Mouse (Mus musculus) adrenal gland, adult (tissue): Measurements from ENCODE around the gene Bag2.
A peak's percentile ranks its signal among the peaks of the same experiment; 100 is the strongest.

Experiments
- DNase-seq, 2 experiments: peaks; one replicate each; pipeline ENCODE4 v3.0.0; 2022 to 2023; ENCODE audit warnings: low spot score in 1 of 2; ENCODE audit not compliant: inconsistent age in 2 of 2

Bag2 gene

DNA sequence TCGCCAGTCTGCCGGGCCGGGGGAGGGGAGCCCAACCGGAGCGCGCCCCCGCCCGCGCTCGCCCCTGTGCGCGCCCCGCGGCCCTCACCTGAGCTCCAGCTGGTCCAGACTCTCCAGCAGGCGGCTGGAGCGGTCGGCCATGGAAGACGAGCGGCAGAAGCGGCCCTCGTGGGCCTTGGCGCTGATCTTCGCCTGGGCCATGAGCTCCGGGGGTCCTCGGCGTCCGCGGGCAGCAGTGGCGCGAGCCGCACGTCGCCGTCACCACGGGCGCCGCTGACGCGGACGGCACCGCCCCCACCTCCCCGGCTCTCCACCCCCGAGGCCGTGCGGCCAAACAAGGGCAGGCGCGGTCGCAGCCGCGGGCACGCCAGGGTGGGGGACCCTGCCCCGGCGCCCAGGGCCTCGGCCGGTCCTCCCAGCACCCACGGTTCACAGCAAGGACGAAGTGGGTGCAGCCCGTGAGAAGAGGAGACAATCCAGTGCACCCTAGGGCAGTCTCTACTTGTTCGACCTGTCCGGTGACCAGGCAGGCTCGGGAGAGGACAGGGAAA is at the start of gene Bag2:
Gene Bag2 (minus strand): TSS at position 305 of the 551 bp plus-strand sequence.
- DNase-seq, result peak; percentile 81 to 91

DNA sequence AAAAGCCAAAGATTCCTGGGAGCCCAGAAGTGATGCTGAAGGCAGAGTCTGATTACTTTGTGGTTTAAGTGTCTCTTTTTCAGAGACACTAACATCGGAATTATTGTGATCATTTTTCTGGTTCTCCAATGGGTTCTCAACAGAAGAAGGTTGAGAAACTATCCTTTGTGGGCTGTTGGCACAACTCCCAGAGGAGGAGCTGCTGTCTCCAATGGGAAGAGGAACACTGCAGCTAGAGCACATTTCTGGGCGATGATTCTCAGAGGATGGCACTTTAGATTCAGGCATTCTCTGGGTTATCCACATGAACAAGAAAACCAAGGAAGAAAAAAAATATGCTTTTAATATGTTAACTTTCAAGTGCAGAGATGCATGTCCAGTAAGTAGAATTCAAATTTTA is 45.7 kb upstream of the Bag2 start:
- no peak for DNase-seq

DNA sequence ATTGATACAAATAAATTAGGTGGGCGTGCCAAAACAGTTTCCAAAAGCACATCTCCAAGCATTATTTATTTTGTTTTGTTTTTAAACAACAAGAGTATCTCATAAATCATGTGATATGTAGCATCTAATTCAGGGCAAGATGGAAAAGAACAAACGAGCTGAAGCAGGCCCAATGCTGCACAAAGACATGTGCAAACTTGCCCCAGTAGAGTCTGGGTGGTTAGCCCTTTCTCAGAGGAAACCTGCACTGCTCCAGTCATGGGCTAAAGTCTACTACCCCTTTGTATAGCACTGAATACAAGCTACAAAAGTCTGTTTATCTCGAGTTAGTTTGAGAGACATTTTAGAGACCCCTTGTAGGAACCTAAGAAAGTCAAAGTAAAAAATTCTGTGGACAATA is 42.0 kb upstream of the Bag2 start:
- no peak for DNase-seq

DNA sequence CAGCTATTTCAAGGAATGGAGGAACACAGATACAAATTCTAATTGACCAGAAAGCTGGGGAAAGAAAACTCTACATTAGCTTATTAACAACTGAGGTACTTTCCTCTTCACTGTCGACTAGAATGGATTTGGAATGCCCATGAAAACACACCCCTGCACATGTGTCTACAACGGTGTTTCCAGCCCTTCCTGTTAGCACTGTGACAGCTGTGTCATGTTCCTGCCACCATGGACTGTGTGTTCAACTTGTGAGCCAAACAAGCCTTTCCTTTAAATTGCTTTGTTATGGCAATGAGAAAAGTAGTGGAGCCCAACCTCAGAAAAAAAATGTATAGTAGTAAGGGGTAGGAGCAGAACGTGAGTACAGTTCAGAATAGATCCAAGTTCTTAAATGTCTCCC is 30.9 kb upstream of the Bag2 start:
- DNase-seq, result no peak

DNA sequence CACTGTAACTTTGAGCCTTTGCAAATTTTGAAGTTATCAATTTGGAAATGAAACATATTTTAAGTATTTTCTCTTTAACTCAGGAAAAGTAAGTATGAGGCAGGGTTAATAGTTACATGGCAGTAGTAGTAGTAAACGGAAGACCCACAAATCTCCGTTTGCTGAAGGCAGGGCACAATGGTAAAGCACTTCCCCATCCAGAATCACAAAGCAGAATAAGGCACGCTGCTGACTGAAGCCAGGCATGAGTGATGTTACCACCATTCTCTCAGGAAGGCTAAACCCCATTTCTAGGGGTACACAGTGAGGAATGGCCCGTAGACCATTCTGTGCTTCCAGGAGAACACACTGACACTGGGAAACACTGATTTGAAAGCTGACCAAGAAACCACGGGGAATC is 30.5 kb upstream of the Bag2 start:
- DNase-seq, result no peak

DNA sequence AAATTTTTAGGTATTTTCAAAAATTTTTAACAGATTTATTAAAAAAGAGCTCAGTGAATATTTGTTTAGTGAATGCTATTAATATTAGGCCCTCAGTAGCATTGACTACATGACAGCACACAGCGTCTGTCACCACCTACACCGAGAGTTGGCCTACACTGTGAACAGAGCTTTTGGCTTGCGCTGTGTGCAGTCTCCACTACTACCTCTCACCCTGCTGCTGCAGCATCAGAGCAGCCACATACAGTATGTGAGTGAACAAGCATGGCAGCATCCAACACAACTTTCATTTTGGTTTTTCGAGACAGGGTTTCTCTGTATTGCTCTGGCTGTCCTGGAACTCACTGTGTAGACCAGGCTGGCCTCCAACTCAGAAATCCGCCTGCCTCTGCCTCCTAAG is 27.0 kb upstream of the Bag2 start:
- DNase-seq, result no peak

DNA sequence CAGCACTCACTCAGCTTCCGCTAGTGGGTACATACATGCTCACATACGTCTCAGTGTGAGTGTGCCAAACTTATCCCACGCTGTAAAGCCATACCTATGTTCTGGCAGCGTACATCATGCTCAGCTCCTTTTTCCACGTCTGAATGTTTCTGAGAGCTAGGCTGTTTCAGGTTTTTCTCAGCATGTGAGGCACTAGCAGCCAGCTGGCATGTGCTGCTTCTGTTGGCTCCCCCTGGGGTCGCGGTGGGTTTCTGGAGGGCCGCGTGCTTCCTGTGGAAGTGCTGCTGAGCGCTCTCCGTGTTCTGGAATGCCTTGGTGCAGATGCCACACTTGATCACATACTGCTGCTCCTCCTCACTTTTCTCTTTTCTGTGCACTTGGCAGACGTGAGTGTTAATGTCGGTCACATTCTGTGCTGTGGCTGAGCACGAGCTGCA is 18.6 kb upstream of the Bag2 start:
- no peak for DNase-seq

DNA sequence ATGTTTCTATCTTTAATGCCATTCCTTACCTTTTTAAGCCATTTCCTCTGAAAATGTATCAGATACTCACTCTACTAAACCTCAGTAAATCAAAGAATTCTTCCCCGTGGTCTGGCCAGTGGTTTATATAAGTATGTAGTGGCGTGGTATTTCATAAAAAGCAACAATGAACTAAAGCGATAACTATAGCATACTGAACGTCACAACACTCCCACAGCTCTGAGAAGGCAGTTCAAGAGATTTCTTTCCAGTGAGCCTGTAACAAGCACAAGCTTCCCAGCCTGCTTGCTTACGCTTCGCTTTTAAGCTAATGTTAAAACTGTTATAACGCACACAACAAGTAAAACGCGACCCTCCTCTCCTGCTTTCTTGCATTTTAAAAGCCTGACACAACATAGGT is 14.5 kb upstream of the Bag2 start:
- DNase-seq, result no peak

DNA sequence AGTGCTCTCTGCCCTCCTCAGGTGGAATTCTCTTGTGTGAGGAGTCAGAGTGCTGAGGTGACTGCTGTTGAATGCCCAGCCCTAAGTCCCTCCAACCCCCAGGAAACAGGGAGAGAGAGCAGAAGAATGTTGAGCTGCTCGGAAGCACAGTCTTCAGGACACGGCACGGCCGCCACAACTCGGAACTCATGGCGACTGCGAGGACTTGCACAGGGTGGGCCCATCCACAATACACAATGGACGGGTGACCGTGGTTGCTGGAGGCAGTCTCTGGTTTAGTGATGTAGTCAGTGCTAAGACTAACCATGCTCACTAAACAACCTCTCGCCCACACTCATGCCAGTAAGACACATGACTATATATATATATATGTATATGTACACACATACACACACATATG is 14.0 kb upstream of the Bag2 start:
- DNase-seq, result no peak

DNA sequence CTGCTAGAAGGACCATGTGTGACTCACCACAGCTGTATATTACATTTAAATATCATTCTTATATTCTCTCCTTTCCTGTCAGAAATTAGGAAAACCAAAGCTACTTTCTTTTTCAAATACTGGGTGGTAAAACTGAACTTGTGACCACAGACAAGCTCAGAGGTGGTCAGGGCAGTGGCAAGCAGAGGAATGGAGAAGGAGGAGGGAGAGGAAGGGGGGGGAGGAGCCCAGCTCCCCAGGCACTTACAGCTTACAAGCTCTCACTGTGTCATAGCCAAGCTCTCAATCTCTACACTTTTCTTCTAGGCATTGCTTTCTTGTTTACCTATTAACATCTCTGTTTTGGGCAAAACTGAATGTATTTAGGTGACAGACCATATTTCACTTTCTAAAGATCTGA is 11.2 kb upstream of the Bag2 start:
- no peak for DNase-seq

DNA sequence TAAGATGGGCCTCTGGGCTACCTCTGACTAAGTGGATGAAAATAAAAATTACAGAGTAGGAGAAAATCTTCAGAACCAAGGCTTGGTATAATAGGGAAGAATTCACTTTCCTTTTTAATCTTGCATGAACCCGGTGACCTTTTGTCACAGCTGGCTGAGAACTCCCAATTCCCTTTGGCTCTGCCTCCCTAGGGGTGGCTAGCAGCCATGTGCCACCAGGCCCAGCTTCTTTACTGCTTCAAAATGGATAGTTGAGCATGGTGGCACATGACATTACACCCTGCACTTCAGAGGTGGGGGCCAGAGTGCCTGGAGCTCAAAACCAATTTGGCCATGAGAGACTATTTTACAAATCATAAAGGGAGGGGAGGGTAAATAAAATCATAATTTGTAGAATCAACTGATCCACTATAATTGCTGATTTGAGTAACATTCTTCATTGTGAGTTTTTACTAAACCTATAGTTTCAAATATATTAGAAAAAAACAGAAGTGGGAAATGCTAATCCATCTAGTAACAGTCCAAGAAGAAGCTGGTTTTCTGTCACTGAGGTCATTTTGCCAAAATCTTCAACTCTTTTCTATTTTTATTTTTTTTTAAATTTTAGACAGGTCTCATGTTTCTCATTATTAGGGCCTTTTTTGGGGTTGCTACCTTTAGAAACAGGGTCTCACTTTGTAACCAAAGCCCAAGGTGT is 10.6 kb upstream of the Bag2 start:
- DNase-seq, result no peak

DNA sequence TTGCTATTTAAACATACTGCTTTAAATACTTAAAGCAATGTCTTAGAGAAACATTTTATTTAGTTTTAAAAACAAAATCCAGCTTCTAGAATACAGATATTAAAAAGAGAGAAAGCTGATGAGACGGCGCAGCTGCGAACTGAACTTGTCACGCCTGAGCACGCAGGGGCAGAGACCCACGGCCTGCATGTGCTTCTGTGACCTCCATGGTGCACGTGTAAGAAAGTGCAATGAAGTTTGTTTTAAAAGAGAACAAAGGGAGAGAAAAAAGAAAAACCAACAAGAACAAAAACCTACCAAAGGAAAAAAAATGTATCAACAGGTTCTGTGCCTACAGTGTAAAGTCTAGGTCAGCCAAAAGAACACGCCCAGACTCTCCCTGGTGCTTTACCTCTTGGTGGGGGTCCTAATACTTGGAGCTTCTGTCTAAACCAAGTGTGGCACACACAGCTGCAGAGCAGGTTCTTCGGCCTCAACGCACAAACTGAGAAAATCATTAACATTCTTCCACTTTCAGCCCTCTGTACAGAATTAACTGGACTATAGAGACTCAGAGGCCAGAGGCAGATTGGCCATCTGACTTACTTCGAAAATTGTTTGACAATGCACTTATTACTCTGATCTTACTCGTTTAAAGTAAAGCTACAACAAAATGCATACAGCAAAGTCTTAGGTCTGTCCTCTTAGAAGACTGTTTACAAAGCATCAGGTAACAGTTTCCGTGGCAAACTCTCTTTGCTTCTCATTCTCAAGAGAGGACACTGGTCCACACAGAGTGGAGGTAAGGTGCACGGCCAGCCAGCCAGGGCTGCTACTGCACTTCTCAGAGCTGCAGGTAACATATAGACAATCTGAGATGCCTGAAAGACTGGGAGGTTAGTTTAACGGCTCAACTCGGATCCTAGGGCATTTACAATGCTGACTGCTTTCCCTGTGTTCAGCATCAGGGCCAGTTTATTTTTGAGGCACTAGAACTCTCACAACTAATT is 9.2 kb upstream of the Bag2 start:
- no peak for DNase-seq

DNA sequence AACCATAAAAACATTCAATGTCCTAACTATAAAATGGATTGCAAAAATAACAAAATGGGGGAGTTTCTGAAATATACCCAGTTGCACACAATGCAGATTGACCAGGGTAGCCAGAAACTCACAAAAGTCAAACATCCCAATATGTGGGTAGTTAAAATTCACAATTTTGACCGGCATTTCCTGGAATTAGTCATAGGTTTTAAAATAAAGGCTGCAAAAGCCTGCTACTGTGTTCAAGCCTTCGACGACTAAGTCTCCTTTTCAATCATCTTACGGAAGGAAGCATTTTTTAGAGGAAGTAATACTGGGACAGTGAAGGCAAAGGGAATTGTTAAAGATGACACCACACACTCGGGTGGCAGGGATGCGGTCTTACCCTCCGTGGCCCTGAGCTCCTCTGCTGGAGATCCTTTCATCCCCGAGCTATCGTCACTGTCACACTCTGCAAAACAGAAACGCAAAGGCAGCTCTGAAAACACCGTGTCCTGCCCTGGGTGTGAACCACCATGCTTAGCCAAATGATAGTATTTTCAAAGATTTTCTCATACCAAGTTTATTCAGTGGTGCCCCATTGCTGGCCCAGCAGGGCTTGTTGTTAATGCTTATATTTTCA is 8.0 kb upstream of the Bag2 start:
- DNase-seq, result no peak

DNA sequence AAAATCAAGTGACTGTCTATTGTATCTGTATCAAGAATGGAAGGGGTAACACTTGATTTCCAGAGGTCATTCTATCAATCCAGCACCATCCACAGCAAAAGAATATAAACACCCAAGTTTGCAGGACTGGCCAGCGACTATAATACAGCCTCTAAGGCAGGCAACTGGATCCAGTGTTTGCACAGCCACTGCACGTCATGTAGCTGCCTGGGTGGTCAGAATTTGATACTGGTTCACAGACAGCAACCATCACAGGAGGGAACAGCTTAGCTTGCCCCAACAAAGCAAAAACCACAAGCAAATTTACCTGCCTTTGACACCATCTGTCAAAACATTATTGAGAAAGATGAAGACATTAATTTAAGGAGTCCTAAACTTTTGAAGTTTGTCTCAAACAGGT is 6.2 kb upstream of the Bag2 start:
- no peak for DNase-seq

DNA sequence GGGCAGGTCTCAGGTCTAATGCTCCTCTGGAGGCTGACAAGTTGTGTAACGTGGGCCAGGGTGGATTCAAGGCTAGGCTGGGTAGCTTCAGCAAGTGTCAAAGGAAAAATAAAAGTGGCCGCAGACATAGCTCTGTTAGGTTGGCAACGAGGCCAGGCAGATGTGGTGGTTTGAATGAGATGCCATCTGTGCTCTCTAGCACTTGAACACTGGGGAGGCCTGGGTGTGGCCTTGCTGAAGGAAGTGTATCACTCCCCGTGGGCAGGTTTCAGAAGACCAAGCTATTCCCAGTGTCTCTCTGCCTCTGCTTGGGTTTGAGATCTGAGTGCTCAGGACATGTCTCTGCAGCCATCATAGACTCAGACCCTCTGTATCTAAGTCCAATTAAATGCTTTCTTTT is 893 bp upstream of the Bag2 start:
- DNase-seq, result peak in 1 of 2 experiments; percentile 36

DNA sequence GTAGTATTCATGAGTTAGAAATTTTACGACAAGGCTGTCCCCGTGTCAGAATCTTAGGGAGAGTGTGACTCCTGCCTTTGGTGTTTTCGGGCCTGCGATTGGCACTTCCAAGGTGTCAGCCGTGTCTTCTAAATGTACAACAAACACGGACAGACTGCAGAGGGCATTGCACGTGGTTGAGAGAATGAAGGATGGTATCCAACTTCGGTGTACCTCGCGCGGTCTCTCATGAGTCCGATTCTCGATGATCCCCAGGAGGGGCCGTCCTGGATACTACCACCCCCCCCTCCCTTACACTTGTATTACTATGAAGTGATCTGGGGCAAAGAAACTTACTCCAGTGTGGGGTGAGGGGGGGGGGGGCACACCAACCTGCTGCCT is 572 bp downstream of the Bag2 start:
- DNase-seq, result peak in 1 of 2 experiments; percentile 72

DNA sequence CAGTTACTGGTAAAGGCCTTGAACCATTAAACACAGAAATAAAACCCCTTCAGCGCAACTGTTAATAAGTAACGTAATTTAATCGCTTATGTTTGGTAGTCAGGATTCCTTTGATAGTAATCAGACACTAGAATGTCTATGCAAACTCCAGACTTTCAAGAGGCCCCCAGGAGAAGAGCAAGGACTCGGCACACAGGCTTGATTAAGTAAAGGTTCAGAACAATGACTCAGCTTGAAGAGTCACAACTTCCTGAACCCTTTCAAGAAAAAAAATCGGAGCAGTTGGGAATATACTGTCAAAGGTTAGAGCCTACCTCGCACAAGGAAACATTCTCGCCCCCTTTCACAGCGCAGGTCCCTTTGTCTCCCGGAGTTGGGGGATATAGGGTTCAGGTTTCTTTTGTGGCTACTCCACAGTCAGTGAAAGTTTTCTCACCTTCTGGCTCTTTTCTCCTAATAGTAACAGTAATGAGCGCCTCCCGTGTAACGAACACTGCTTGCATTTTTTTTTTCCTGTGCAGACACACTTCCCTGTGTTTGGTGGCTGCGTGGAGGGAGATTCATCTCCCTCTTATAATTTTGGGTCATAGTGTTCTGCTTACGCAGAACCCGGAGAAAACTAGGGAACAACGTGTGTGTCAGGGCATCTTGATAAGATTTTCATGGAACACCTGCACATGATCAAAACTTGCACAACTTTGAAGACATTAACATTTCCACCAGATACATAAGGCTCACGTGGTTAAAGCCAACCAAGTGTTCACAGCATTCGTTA is 1.1 kb downstream of the Bag2 start:
- DNase-seq, result peak in 1 of 2 experiments; percentile 62

DNA sequence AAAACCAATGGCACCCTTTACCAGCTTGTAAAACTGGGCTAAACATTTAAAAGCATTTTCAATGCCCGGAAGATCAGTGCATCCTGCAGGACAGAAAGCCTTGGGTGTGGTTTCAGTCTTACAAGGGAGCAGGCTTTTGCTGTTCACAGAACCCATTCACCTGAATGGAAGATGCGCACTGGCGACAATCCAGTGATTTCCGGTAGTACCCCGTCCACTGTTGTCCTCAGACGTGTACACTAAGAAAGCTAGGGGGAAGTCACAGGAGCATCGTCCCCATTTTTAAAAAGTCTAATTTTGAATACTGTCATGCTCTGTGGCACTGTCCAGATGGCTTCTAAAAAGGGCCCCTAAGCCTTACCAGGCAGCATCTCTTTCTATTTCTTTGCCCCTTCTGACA is 1.8 kb downstream of the Bag2 start:
- no peak for DNase-seq

DNA sequence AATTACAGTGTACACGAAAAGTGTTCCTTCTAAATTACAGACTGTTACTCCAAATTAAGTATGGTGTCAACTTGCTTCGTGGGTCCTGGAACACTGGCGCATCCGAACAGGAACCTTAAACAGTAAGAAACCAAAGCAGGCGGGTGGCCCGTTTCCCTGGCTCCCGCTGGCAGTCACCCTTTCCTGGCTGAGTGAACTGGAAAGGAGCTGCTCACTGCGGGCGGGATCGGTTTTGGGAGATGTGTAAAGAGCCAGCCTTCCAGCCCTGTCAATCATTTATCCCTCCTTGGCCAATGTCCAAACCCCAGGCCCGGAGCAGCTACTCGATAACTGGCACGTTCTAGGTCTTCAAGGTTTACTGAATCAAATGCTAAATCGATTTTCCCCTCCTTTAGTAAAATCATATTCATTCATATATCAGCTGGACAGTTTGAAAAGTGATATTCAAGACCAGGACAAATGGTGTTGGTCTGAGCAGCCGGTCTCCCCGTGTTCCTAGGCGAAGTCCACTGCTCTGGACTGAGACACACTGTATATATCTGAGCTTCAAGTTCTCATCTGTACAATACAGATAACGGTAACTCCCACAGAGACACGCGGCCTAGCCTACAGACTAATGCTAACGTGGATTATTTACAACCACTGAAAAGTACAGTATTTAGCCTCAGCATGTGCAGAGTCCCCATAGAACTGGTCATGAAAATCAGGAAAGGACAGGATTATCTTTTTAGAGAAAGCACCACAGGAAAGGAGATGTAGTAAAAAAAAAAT is 2.4 kb downstream of the Bag2 start:
- no peak for DNase-seq

DNA sequence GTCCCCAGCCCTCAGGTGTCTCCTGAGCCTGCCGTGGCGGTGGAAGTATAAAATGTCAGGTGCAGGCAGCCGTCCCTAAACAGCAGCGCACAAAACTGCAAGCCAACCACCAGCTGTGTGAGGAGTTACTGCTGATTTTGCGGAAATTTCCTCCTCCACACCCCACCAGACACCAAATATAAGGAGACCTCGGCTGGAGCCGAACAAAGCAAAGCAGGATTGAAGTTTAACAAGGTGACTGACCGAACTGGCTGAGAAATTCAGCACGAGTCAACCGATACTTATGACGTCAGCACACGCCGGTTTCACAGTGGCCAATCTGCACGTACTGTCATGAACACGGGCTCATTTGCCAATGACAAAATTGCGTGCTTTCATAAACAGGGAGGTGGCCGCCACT is 3.5 kb downstream of the Bag2 start:
- no peak for DNase-seq
